Mouse (Mus musculus) mouse trophoblast stem cell (cell line): ENCODE measurements at regions not wholly inside any gene's neighbourhood (a gene's known extent, or its start where the extent isn't known, plus 50 kb on each side); places are given as distances from the start of the nearest gene placed in this dataset.

ENCODE experiments used
- in situ Hi-C, 2 experiments: fragments of 300-500 bp; cut with MseI, MboI; formaldehyde crosslinking; loops; 2 replicates in 1 of 2; 3 replicates in 1 of 2; pipeline ENCODE4 v1.15.1; 2025

- in situ Hi-C loops: no loop called here
Measured at GRCm38 (mm10) chr1:28144824-28145223, 635.2 kb downstream of the Gm597 start.

GRCm38 (mm10) chr1:28102021-28102526 lies 678.0 kb downstream of the Gm597 start:
- in situ Hi-C loops: no loop called here

GRCm38 (mm10) chr1:28084456-28084855 lies 695.6 kb downstream of the Gm597 start:
- in situ Hi-C loops: no loop called here

- in situ Hi-C loops: no loop called here
Measured at GRCm38 (mm10) chr1:28053980-28054379, 726.1 kb downstream of the Gm597 start.

- in situ Hi-C loops: no loop called here
Measured at GRCm38 (mm10) chr1:28047964-28048363, 732.1 kb downstream of the Gm597 start.

- in situ Hi-C loops: no loop called here
Measured at GRCm38 (mm10) chr1:28047379-28047778, 732.7 kb downstream of the Gm597 start.

- in situ Hi-C loops: no loop called here
Measured at GRCm38 (mm10) chr1:28045695-28046094, 734.4 kb downstream of the Gm597 start.

GRCm38 (mm10) chr1:28025720-28026119 lies 754.3 kb downstream of the Gm597 start:
- in situ Hi-C loops: loop anchor here in 1 of 2 experiments (5.0 kb wide), 1 partner anchor 42 kb away; no protein-coding TSS in a partner anchor

GRCm38 (mm10) chr1:27998434-27998833 lies 781.6 kb downstream of the Gm597 start:
- in situ Hi-C loops: no loop called here

GRCm38 (mm10) chr1:27963369-27963768 lies 816.7 kb downstream of the Gm597 start:
- in situ Hi-C loops: no loop called here
